Mouse (Mus musculus): ENCODE results near the gene Sned1.

GRCm38 (mm10) chr1:93252586-93252985 lies 16.9 kb downstream of the Sned1 start:
- TF ChIP-seq CTCF (IDR thresholded peaks at IDR 0.05) = no peak
- TF ChIP-seq POLR2A (IDR thresholded peaks at IDR 0.05; ENCODE audit: insufficient read depth, low read depth, low read length) = no peak
- no peak for TF ChIP-seq EP300 (IDR thresholded peaks at IDR 0.05; ENCODE audit: insufficient read depth, low read depth, low read length)

Measured in heart, adult 2 months (tissue).